Mouse (Mus musculus) liver, embryonic 14.5 days (tissue): ENCODE measurements at regions not wholly inside any gene's neighbourhood (a gene's known extent, or its start where the extent isn't known, plus 50 kb on each side); places are given as distances from the start of the nearest gene placed in this dataset.

Experiments used
- ATAC-seq: fragments of 200-750 bp; cut with Nextera tagmentation; 2 replicates; pipeline ENCODE4 v1.8.0; 2017; ENCODE audit warnings: moderate number of reproducible peaks, mild to moderate bottlenecking, moderate library complexity; ENCODE audit not compliant: insufficient read depth
- DNase-seq, 3 experiments: peaks; one replicate each; pipeline ENCODE4 v3.0.0-alpha.2; 2012 to 2013; ENCODE audit warnings: low read depth in 3 of 3, low spot score in 3 of 3
- H3K27ac ChIP-seq: fragments of 300-500 bp; sonication (generic); 2 replicates; pipeline ENCODE4 v1.5.1; 2014; ENCODE audit warnings: moderate library complexity, mild to moderate bottlenecking, control low read depth, inconsistent platforms
- H3K27me3 ChIP-seq: fragments of 300-500 bp; sonication (generic); 2 replicates; pipeline ENCODE4 v1.6.1; 2014; ENCODE audit warnings: mild to moderate bottlenecking, low read length, moderate library complexity; ENCODE audit not compliant: control insufficient read depth, insufficient read depth
- H3K36me3 ChIP-seq: fragments of 300-500 bp; sonication (generic); replicated peaks from 2 replicates; pipeline ENCODE4 v1.6.1; 2014; ENCODE audit warnings: low read depth; ENCODE audit not compliant: control insufficient read depth, insufficient read depth
- H3K4me1 ChIP-seq, 2 experiments: fragments of 200-500 bp in 1 of 2; fragments of 300-500 bp in 1 of 2; sonication (generic) in 1 of 2; replicated peaks; 2 replicates each; pipeline ENCODE4 v1.6.1; 2012 to 2014; ENCODE audit warnings: antibody characterized with exemption in 1 of 2, inconsistent platforms in 1 of 2, low read length in 1 of 2; ENCODE audit not compliant: control insufficient read depth in 2 of 2, insufficient read depth in 2 of 2
- H3K4me2 ChIP-seq: fragments of 300-500 bp; sonication (generic); 2 replicates; pipeline ENCODE4 v1.6.1; 2014; ENCODE audit warnings: low read depth, mild to moderate bottlenecking, control low read depth, moderate library complexity
- H3K4me3 ChIP-seq, 2 experiments: fragments of 200-500 bp in 1 of 2; fragments of 300-500 bp in 1 of 2; sonication (generic) in 1 of 2; 2 replicates each; pipeline ENCODE4 v1.5.1; 2012 to 2014; ENCODE audit warnings: low read depth in 2 of 2, low read length in 2 of 2, mild to moderate bottlenecking in 2 of 2, control low read depth in 1 of 2, inconsistent platforms in 1 of 2, moderate library complexity in 1 of 2; ENCODE audit not compliant: insufficient read depth in 1 of 2
- H3K9ac ChIP-seq: fragments of 300-500 bp; sonication (generic); replicated peaks from 2 replicates; pipeline ENCODE4 v1.6.1; 2014; ENCODE audit warnings: mild to moderate bottlenecking, control low read depth, moderate library complexity
- H3K9me3 ChIP-seq: fragments of 300-500 bp; sonication (generic); 2 replicates; pipeline ENCODE4 v1.6.1; 2016; ENCODE audit warnings: low read length, mixed read lengths; ENCODE audit not compliant: control insufficient read depth
- CTCF ChIP-seq: IDR thresholded peaks from 2 replicates; pipeline ENCODE4 v1.5.1; 2016; ENCODE audit warnings: antibody characterized with exemption, low read depth, control low read depth
- EP300 ChIP-seq: IDR thresholded peaks from 2 replicates; pipeline ENCODE4 v1.6.1; 2016; ENCODE audit warnings: antibody characterized with exemption, low read depth
- WGBS: fragments of 180-500 bp; shearing (Covaris S2); extraction: QIAGEN DNeasy Blood & Tissue Kit; methylation state at CpG from one replicate; pipeline ENCODE4 v1.1.7; 2014; ENCODE audit not compliant: insufficient replicate concordance; 5-methylcytosine and 5-hydroxymethylcytosine counted together

- no peak overlapping the region for H3K27ac ChIP-seq
- no peak for ATAC-seq
- DNase-seq, result no peak
- no peak overlapping the region for H3K4me2 ChIP-seq
- H3K36me3 ChIP-seq, result no peaks in the 10 kb centered on the region
- no peak overlapping the region for H3K4me3 ChIP-seq
- peaks cover 0 to 6% of the 10 kb centered on the region in 2 experiments; a peak in 1 of 4 replicates for H3K4me1 ChIP-seq
- H3K27me3 ChIP-seq, result no peaks in the 10 kb centered on the region
- no peak for TF ChIP-seq CTCF
- no peak for TF ChIP-seq EP300
- 49% methylated on average over 10 of the region's 10 CpGs for WGBS
- no peak overlapping the region for H3K9ac ChIP-seq
- no peaks in the 10 kb centered on the region for H3K9me3 ChIP-seq
Measured at GRCm38 (mm10) chr2:167849999-167850552, 81.8 kb upstream of the Ptpn1 start.

DNA sequence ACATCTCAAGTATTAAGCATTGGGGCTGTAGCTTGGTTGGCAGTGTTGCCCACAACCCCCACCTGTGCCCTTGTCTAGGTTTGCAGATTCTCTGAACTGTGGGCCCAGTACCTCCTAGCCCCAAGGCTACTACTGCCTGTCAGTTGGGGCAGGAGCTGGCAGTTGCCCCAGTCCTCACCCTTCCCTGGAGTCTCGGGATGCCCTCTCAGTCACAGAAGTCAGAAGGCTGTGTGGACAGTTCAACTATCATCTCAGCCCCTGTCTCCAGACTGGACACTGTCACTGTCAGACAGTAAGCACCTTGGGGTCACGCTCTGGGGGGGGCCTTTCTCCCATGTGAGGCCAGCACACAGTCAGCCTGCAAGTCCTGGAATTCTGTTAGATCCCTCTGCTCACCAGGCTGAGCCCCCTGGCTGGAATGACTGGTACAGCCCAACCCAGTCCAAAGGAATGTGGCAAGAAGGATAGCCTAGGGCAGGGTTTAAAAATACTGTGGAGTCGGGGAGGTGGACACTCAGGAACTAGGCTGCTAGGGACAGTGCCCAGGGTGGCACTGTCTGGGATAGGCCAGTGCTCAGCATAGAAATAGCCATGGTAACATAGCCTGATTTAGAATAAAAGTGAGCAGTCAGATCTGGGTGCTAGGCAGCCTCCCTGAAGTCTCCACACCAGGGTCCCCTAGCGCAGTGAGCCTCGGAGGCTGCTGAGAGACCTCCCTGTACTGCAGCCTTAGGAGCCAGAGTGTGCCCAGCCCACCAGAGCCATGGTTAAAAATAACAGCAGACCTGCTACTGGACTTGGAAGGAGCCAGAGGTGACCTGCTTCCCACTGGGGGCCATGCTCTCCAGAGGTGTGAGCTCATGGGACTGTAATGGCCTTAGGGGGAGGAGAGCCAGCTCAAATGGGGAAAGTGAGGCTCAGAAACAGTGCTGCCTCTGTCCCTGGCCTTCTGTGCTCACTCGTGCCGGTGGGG is 83.1 kb upstream of the Ptpn1 start:
- Histone ChIP-seq H3K9me3 (no peaks in the 10 kb centered on the region), H3K4me2 (no peak overlapping the region), H3K36me3 (no peaks in the 10 kb centered on the region), H3K9ac (no peak overlapping the region), H3K27ac (no peak overlapping the region), H3K4me3 (no peak overlapping the region), H3K27me3 (no peaks in the 10 kb centered on the region), H3K4me1 (peaks cover 0 to 7% of the 10 kb centered on the region in 2 experiments; a peak in 1 of 4 replicates)
- WGBS, result 58% methylated on average over 7 of the region's 7 CpGs
- DNase-seq (no peak), ATAC-seq (no peak)
- TF ChIP-seq CTCF, result no peak
- no peak for TF ChIP-seq EP300

DNA sequence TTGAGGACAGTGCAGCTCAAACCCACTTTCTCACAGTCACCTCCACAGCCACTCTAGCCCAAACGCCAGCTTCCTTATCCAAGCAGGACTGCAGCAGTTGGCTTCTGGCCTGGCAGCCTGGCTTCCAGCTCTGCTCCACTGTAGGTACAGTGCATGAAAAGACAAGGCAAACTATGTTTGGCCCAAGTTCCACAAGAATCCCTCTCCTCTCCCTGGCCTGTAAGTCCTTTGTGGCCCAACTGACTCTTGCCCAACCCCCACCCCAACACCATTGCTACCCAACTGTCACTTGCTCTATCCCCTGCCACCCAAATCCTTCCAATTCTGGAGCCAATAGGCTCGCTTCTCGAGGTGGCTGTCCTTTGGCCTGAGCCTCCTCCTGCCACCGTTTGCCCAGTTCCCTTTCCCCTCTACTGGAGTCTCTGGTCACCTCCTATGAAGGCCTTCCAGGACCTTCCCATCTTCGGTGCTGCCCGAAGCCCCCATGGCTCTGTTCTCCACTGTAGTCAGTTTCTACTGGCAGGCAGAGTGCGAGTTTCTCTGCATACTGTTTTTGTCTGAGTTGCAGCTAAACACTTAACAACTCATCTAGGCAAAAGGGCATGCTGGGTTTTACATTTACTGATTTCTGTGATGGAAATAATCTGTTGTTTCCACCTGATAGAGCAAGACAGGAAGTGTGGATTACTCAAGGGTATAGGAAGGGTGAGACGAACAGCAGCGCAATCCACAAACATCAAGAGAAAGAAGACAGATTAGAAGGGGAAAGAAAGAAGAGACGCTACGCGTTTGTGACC is 84.4 kb upstream of the Ptpn1 start:
- no peaks in the 10 kb centered on the region for H3K27me3 ChIP-seq
- no peak overlapping the region for H3K4me2 ChIP-seq
- H3K9ac ChIP-seq, result no peak overlapping the region
- WGBS, result 47% methylated on average over 12 of the region's 12 CpGs
- no peaks in the 10 kb centered on the region for H3K9me3 ChIP-seq
- DNase-seq, result no peak
- TF ChIP-seq EP300 (no peak), CTCF (no peak)
- H3K4me3 ChIP-seq, result no peak overlapping the region
- no peaks in the 10 kb centered on the region for H3K36me3 ChIP-seq
- peaks cover 0 to 13% of the 10 kb centered on the region in 2 experiments; a peak in 1 of 4 replicates for H3K4me1 ChIP-seq
- H3K27ac ChIP-seq, result no peak overlapping the region
- ATAC-seq, result no peak

- WGBS, result 74% methylated on average over 5 of the region's 5 CpGs
- TF ChIP-seq EP300, result no peak
- TF ChIP-seq CTCF, result no peak
- no peak overlapping the region for H3K4me2 ChIP-seq
Measured at GRCm38 (mm10) chr2:167845370-167845769, 86.5 kb upstream of the Ptpn1 start.

GRCm38 (mm10) chr2:167844556-167844955 is 87.3 kb upstream of the Ptpn1 start:
- ATAC-seq, result no peak
- H3K9ac ChIP-seq, result no peak overlapping the region
- WGBS, result 60% methylated on average over 7 of the region's 7 CpGs

More at GRCm38 (mm10) chr2:167845370-167845769, 86.5 kb upstream of the Ptpn1 start:
- no peak for ATAC-seq
- Histone ChIP-seq H3K4me3 (no peak overlapping the region), H3K4me1 (peaks cover 5 to 21% of the 10 kb centered on the region in 2 experiments), H3K36me3 (no peaks in the 10 kb centered on the region), H3K27ac (no peak overlapping the region), H3K27me3 (no peaks in the 10 kb centered on the region), H3K9me3 (no peaks in the 10 kb centered on the region), H3K9ac (no peak overlapping the region)
- DNase-seq, result no peak

More at GRCm38 (mm10) chr2:167844556-167844955, 87.3 kb upstream of the Ptpn1 start:
- H3K27me3 ChIP-seq, result no peaks in the 10 kb centered on the region
- H3K4me3 ChIP-seq, result no peak overlapping the region
- DNase-seq, result no peak
- no peaks in the 10 kb centered on the region for H3K36me3 ChIP-seq
- peaks cover 5 to 27% of the 10 kb centered on the region in 2 experiments for H3K4me1 ChIP-seq
- no peaks in the 10 kb centered on the region for H3K9me3 ChIP-seq
- TF ChIP-seq CTCF (no peak), EP300 (no peak)
- no peak overlapping the region for H3K4me2 ChIP-seq
- H3K27ac ChIP-seq, result no peak overlapping the region
